9 mouse cellular contexts compared by ENCODE assay signal in the genomic region with DNA sequence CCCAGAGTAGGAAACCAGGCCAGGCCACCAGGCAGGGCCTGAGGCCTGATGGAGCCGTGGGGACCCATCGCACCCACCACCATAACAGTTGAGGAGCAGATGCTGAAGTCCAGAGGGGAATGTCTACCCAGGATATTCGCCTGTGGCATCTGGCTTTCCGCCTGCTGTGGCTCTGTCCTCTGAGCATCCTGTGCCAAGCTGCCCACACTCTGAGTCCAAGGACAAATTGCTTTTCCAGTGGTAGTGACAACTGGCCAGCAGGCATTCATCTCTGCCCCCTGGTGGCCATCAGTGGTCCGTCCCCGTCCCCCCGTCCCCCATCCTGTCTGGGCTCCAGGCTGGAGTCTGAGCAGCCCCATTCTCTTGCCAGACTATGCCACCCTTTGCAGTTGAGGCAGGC. TPM values are rescaled to one million over a fixed set of nuclear protein-coding genes. Genes with fewer than 3 reads are reported as not detected.
A peak's percentile ranks its signal among the peaks of the same experiment; 100 is the strongest.
DNase-seq lines count a peak whose midpoint lies in the region; ATAC-seq and TF ChIP-seq lines count a peak whose summit lies in the region.
"Had no signal": no experiment of that assay in that cellular context is flagged by ENCODE, and none has a peak within 500 bp of the region (broad histone marks: within the 10 kb centered on the region; RNA-seq: fewer than 3 reads in every experiment).

No protein-coding gene starts in this region.

- ATAC-seq in hindbrain, embryonic 11.5 days (ENCODE audit: low FRiP score), result 0 out of 2 replicates have a peak, but pooled peaks have one; percentile 19
- no peak for ATAC-seq in hindbrain, embryonic 12.5 days (ENCODE audit: low FRiP score)
- ATAC-seq in megakaryocyte progenitor cell, adult 5-6 weeks (replicated peaks; ENCODE audit: poor library complexity), result peak; percentile 80

- no peak for TF ChIP-seq POLR2A in CH12.LX (IDR thresholded peaks at IDR 0.05; ENCODE audit: low read depth, low read length)

- dilution Hi-C loops in CH12.LX (cut with MboI; ENCODE audit: extremely low pct_ligation_motif_present, extremely low pct_unique_long_range_greater_than_20kb, low sequenced_read_pairs), result no loop called here

- no peak overlapping the region for H3K4me3 ChIP-seq in hindbrain, embryonic 11.5 days (ENCODE audit: low read depth, low read length)
- H3K4me3 ChIP-seq in hindbrain, embryonic 12.5 days, result no peak overlapping the region
- no peak overlapping the region for H3K4me3 ChIP-seq in CH12.LX (replicated peaks in 1 of 3; ENCODE audit: low read depth in 2 of 3, low read length in 2 of 3, poor library complexity in 1 of 3)
- H3K4me3 ChIP-seq in layer of hippocampus, adult 2 months, result no peak overlapping the region
- H3K4me3 ChIP-seq: limb, embryonic 13.5 days had no signal

- WGBS in hindbrain, embryonic 11.5 days, result 60% methylated on average over 7 of the region's 7 CpGs
- 59% methylated on average over 7 of the region's 7 CpGs for WGBS in hindbrain, embryonic 12.5 days

- no peaks in the 10 kb centered on the region for H3K36me3 ChIP-seq in hindbrain, embryonic 11.5 days (ENCODE audit: control insufficient read depth, insufficient read depth, low read length)
- H3K36me3 ChIP-seq in hindbrain, embryonic 12.5 days, result no peaks in the 10 kb centered on the region
- H3K36me3 ChIP-seq in CH12.LX (replicated peaks in 1 of 2; ENCODE audit: control insufficient read depth in 1 of 2, insufficient read depth in 1 of 2, low read length in 1 of 2), result no peaks in the 10 kb centered on the region

- in situ Hi-C loops in CH12.LX (cut with MboI; ENCODE audit: low pct_ligation_motif_present, low pct_unique_long_range_greater_than_20kb, low sequenced_read_pairs), result no loop called here

- H3K4me2 ChIP-seq in hindbrain, embryonic 11.5 days (replicated peaks; ENCODE audit: low read depth, low read length), result no peak overlapping the region
- H3K4me2 ChIP-seq in hindbrain, embryonic 12.5 days (replicated peaks), result no peak overlapping the region
- H3K4me2 ChIP-seq in CH12.LX (ENCODE audit: insufficient read depth, low read depth, poor library complexity, severe bottlenecking), result no peak overlapping the region
- H3K4me2 ChIP-seq: limb, embryonic 13.5 days had no signal

- H3K79me2 ChIP-seq in CH12.LX (replicated peaks; ENCODE audit: control insufficient read depth, extremely low read depth, insufficient read depth, poor library complexity, severe bottlenecking), result no peaks in the 10 kb centered on the region

- no peak overlapping the region for H3K9ac ChIP-seq in hindbrain, embryonic 11.5 days (ENCODE audit: low read depth, low read length)
- H3K9ac ChIP-seq in hindbrain, embryonic 12.5 days, result no peak overlapping the region
- no peak overlapping the region for H3K9ac ChIP-seq in CH12.LX (ENCODE audit: insufficient read depth, low read depth)
- H3K9ac ChIP-seq: limb, embryonic 13.5 days had no signal

- intact Hi-C loops in gastrocnemius, postnatal 14 days (cut with DNase I; ENCODE audit: low total_unique reads), result loop anchor here (2.0 kb wide), 1 partner anchor 111 kb away; no protein-coding TSS in a partner anchor

- H3K27ac ChIP-seq in hindbrain, embryonic 11.5 days (ENCODE audit: low read depth, low read length), result no peak overlapping the region
- H3K27ac ChIP-seq in hindbrain, embryonic 12.5 days, result no peak overlapping the region
- H3K27ac ChIP-seq in CH12.LX (ENCODE audit: insufficient read depth, low read depth), result no peak overlapping the region
- peak overlapping the region; percentile 62; the same call in 1 of the 2 replicates for H3K27ac ChIP-seq in layer of hippocampus, adult 2 months
- H3K27ac ChIP-seq: limb, embryonic 13.5 days had no signal

- DNase-seq in hindbrain, embryonic 11.5 days (ENCODE audit: low spot score), result peak; percentile 77
- peak; percentile 15 for DNase-seq in CH12.LX (ENCODE audit: extremely low read depth)
- peak; percentile 20 for DNase-seq in cerebellum, adult 8-10 months
- peak; percentile 80 for DNase-seq in gastrocnemius, postnatal 14 days
- DNase-seq in layer of hippocampus, adult 2 months (ENCODE audit: low spot score in 2 of 2), result peak; percentile 42 to 65
- peak; percentile 13 to 64 for DNase-seq in thymus, postnatal 10 days (ENCODE audit: low spot score in 2 of 2)

- peak; percentile 26 for TF ChIP-seq RAD21 in CH12.LX (IDR thresholded peaks at IDR 0.05; ENCODE audit: low read depth, low read length)

- peak in 1 of 2 experiments; percentile 62; a peak in 3 of 4 replicates for TF ChIP-seq CTCF in CH12.LX (conservative IDR thresholded peaks at IDR 0.05 in 1 of 2, IDR thresholded peaks at IDR 0.05 in 1 of 2; ENCODE audit: low read depth in 2 of 2, low read length in 2 of 2)
- peak; percentile 88 for TF ChIP-seq CTCF in layer of hippocampus, adult 2 months (conservative IDR thresholded peaks at IDR 0.05)

- H3K27me3 ChIP-seq in hindbrain, embryonic 11.5 days (ENCODE audit: control insufficient read depth, insufficient read depth, low read length), result no peaks in the 10 kb centered on the region
- H3K27me3 ChIP-seq in hindbrain, embryonic 12.5 days, result no peaks in the 10 kb centered on the region
- H3K27me3 ChIP-seq in CH12.LX (replicated peaks), result peaks cover 80% of the 10 kb centered on the region
- H3K27me3 ChIP-seq: limb, embryonic 13.5 days had no signal

- TF ChIP-seq EP300 in CH12.LX (IDR thresholded peaks at IDR 0.05; ENCODE audit: low read length), result no peak

- H3K9me3 ChIP-seq in hindbrain, embryonic 11.5 days (ENCODE audit: control insufficient read depth, low read length), result no peaks in the 10 kb centered on the region
- H3K9me3 ChIP-seq in hindbrain, embryonic 12.5 days (replicated peaks), result no peaks in the 10 kb centered on the region
- H3K9me3 ChIP-seq in CH12.LX (replicated peaks; ENCODE audit: low read length), result no peaks in the 10 kb centered on the region
- H3K9me3 ChIP-seq: limb, embryonic 13.5 days had no signal

- H3K4me1 ChIP-seq in hindbrain, embryonic 11.5 days (replicated peaks; ENCODE audit: control insufficient read depth, insufficient read depth, low read length), result 0 out of 2 replicates have a peak, but pooled peaks cover 7% of the 10 kb centered on the region
- peaks cover 30% of the 10 kb centered on the region for H3K4me1 ChIP-seq in hindbrain, embryonic 12.5 days
- H3K4me1 ChIP-seq in CH12.LX (ENCODE audit: control insufficient read depth in 1 of 2, insufficient read depth in 2 of 2), result no peaks in the 10 kb centered on the region

TF ChIP-seq in CH12.LX, 34 proteins besides CTCF, POLR2A, EP300 and RAD21:
- peak; percentile 57 for TF ChIP-seq SMC3 (IDR thresholded peaks at IDR 0.05; ENCODE audit: low read depth, low read length)
- TF ChIP-seq BHLHE40 (IDR thresholded peaks at IDR 0.05; ENCODE audit: low read depth, low read length), result no peak
TF ChIP-seq in CH12.LX: peak in this region for 1.

RNA-seq across cellular contexts. Expression of a gene that starts 23.0 kb away (rescaled TPM):
- 7.5 and 8.8 TPM in 2 replicates for polyA plus RNA-seq in hindbrain, embryonic 11.5 days (2014; fragmentation: Nextera tagmentation; extraction: Ambion mirVana)
- 13.8 and 14.9 TPM in 2 replicates for polyA plus RNA-seq in hindbrain, embryonic 12.5 days (2016; fragmentation: Nextera tagmentation; extraction: Ambion mirVana)
- total RNA-seq in CH12.LX (2012; rRNA removed) (71.4 and 85.2 TPM in 2 replicates), CH12.LX (2014; rRNA removed) (56.7 and 57.3 TPM in 2 replicates)
- polyA plus RNA-seq in CH12.LX (2012; ENCODE audit: insufficient read length, low read depth), result 46.3 and 48.4 TPM in 2 replicates
- total RNA-seq in gastrocnemius, postnatal 14 days (2021), result under 1 TPM; 0.31 to 0.96 TPM
- under 1 TPM; 0.54 to 0.71 TPM for total RNA-seq in layer of hippocampus, adult 2 months (2021)
- total RNA-seq in megakaryocyte progenitor cell, adult 5-6 weeks (2015), result 9.2 and 10.8 TPM in 2 replicates
- total RNA-seq in megakaryocyte progenitor cell, adult 5-6 weeks (2017), result 34.4 and 37.7 TPM in 2 replicates

Comparison
In these comparisons a context has a peak if more than half of its experiments do, and no peak if none do; other contexts are left out.
1. DNase-seq: peak in every context shown above with its lines; median percentile 80 in gastrocnemius, postnatal 14 days; 77 in hindbrain, embryonic 11.5 days; 54 in layer of hippocampus, adult 2 months; 38 in thymus, postnatal 10 days; 20 in cerebellum, adult 8-10 months; 15 in CH12.LX.
2. RNA of a gene that starts 23.0 kb away (total RNA-seq): 56.7 to 85.2 TPM in CH12.LX and 9.2 to 37.7 TPM in megakaryocyte progenitor cell, adult 5-6 weeks; 0.31 to 0.96 TPM in gastrocnemius, postnatal 14 days and 0.54 to 0.71 TPM in layer of hippocampus, adult 2 months; every median in the first group is over 4 times any median in the second.